Mouse (Mus musculus) midbrain, embryonic 16.5 days (tissue): ENCODE results near the gene Cryab. TPM values are rescaled to one million over a fixed set of nuclear protein-coding genes. Genes with fewer than 3 reads are reported as not detected.

ENCODE experiments used
- ATAC-seq: fragments of 200-750 bp; cut with Nextera tagmentation; 2 replicates; pipeline ENCODE4 v1.8.0; 2017; ENCODE audit warnings: moderate TSS enrichment
- H3K27ac ChIP-seq: fragments of 300-500 bp; sonication (generic); 2 replicates; pipeline ENCODE4 v1.5.1; 2014; ENCODE audit warnings: mild to moderate bottlenecking, low read length, mixed read lengths
- H3K27me3 ChIP-seq: fragments of 300-500 bp; sonication (generic); 2 replicates; pipeline ENCODE4 v1.6.1; 2014; ENCODE audit warnings: low read depth, low read length, mixed read lengths; ENCODE audit not compliant: control insufficient read depth, insufficient read depth
- H3K36me3 ChIP-seq: fragments of 300-500 bp; sonication (generic); 2 replicates; pipeline ENCODE4 v1.6.1; 2014; ENCODE audit warnings: mild to moderate bottlenecking, low read length, moderate library complexity, mixed read lengths; ENCODE audit not compliant: control insufficient read depth, insufficient read depth
- H3K4me1 ChIP-seq: fragments of 300-500 bp; sonication (generic); 2 replicates; pipeline ENCODE4 v1.6.1; 2014; ENCODE audit warnings: mild to moderate bottlenecking, low read length, mixed read lengths; ENCODE audit not compliant: control insufficient read depth, insufficient read depth
- H3K4me2 ChIP-seq: fragments of 300-500 bp; sonication (generic); 2 replicates; pipeline ENCODE4 v1.6.1; 2014; ENCODE audit warnings: mild to moderate bottlenecking, low read length, mixed read lengths
- H3K4me3 ChIP-seq: fragments of 300-500 bp; sonication (generic); 2 replicates; pipeline ENCODE4 v1.5.1; 2014; ENCODE audit warnings: low read depth, mild to moderate bottlenecking, low read length, moderate library complexity, mixed read lengths
- H3K9ac ChIP-seq: fragments of 300-500 bp; sonication (generic); 2 replicates; pipeline ENCODE4 v1.6.1; 2014; ENCODE audit warnings: low read depth, low read length, mixed read lengths
- H3K9me3 ChIP-seq: fragments of 300-500 bp; sonication (generic); replicated peaks from 2 replicates; pipeline ENCODE4 v1.6.1; 2014; ENCODE audit warnings: mild to moderate bottlenecking, low read length, mixed read lengths; ENCODE audit not compliant: control insufficient read depth, poor library complexity, severe bottlenecking
- WGBS: fragments of 180-500 bp; shearing (Covaris S2); extraction: QIAGEN DNeasy Blood & Tissue Kit; methylation state at CpG from one replicate; pipeline ENCODE4 v1.1.7; 2014; 5-methylcytosine and 5-hydroxymethylcytosine counted together
- polyA plus RNA-seq: library from polyadenylated mRNA; unstranded; fragments of >200 nt; fragmentation: Nextera tagmentation; extraction: Ambion mirVana; gene quantifications from 2 replicates; pipeline ENCODE4 v1.2.1, GENCODE M21; 2015

Gene Cryab
- polyA plus RNA-seq, 1 experiment from 2014 or later: 9.1 TPM

GRCm38 (mm10) chr9:50738914-50739870 lies 11.9 kb upstream of the Cryab start, which contains the start of gene Dixdc1:
Gene Dixdc1, minus strand, starts transcription at chr9:50739517.
- peaks cover 9% of the 10 kb centered on the region for H3K4me1 ChIP-seq
- H3K27ac ChIP-seq: no peak within 1 kb of the TSS
- peak; percentile 94 for ATAC-seq
- H3K9me3 ChIP-seq: no peaks in the 10 kb centered on the region
- no peaks in the 10 kb centered on the region for H3K27me3 ChIP-seq
- peak within 1 kb of the TSS; percentile 78 for H3K4me2 ChIP-seq
- H3K4me3 ChIP-seq: peak within 1 kb of the TSS; percentile 42
- H3K36me3 ChIP-seq: no peaks in the 10 kb centered on the region
- H3K9ac ChIP-seq: peak within 1 kb of the TSS; percentile 43
- WGBS: 13% methylated on average over 36 of the region's 36 CpGs

GRCm38 (mm10) chr9:50740867-50741784 lies 10.0 kb upstream of the Cryab start:
- Histone ChIP-seq H3K4me1 (peaks cover 6% of the 10 kb centered on the region), H3K36me3 (no peaks in the 10 kb centered on the region), H3K9ac (no peak overlapping the region), H3K4me2 (no peak overlapping the region), H3K27me3 (no peaks in the 10 kb centered on the region), H3K27ac (no peak overlapping the region), H3K4me3 (no peak overlapping the region), H3K9me3 (no peaks in the 10 kb centered on the region)
- ATAC-seq: no peak
- 86% methylated on average over 14 of the region's 14 CpGs for WGBS

DNA sequence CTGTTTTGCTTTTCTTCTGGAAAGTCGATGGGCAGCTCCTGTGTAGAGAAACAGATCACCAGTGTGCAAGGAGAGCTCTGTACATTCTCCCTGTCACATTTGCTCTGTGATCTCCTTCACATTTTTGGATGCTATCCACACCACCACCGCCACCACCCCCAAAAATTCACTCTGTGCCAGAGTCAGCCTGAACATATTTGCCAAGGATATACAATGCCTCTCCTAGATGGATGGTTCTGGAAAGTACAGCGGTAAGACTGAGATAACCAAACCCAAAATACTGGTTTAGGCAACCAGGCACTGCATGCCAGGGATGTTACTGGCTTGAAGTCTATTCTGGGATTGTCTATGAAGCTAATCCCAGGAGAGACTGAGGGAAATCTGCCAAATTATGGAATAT lies 8.9 kb upstream of the Cryab start:
- peaks cover 8% of the 10 kb centered on the region for H3K4me1 ChIP-seq
- H3K4me2 ChIP-seq: no peak overlapping the region
- H3K27ac ChIP-seq: no peak overlapping the region
- H3K36me3 ChIP-seq: no peaks in the 10 kb centered on the region
- ATAC-seq: no peak
- no peak overlapping the region for H3K4me3 ChIP-seq
- 84% methylated on average over 3 of the region's 3 CpGs for WGBS
- H3K9me3 ChIP-seq: no peaks in the 10 kb centered on the region
- H3K27me3 ChIP-seq: peaks cover 2% of the 10 kb centered on the region; the same call in 1 of the 2 replicates
- H3K9ac ChIP-seq: no peak overlapping the region

DNA sequence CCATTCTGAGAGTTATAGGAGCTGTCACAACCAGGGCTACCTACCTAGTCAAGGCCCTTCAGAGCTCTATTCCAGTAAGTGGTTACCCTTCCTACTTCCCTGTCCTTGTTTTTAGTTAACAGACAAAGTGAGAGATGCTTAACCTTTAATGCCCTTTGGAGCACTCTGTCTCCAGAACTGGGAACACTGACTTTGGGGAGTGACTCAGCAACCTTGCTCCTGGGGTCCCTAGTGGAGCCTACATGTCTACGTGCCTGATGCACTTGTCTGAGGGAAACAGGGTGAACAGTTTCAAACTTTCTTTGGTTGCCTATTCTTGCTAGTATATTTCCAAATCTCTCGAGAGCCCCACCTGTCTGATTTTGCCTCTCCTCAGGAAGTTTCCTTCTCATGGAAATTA lies 8.4 kb upstream of the Cryab start:
- Histone ChIP-seq H3K9ac (no peak overlapping the region), H3K9me3 (no peaks in the 10 kb centered on the region), H3K27ac (no peak overlapping the region), H3K4me1 (peaks cover 8% of the 10 kb centered on the region), H3K4me2 (no peak overlapping the region), H3K4me3 (no peak overlapping the region), H3K36me3 (no peaks in the 10 kb centered on the region), H3K27me3 (peaks cover 4% of the 10 kb centered on the region)
- no peak for ATAC-seq
- WGBS: 74% methylated on average over 2 of the region's 2 CpGs

GRCm38 (mm10) chr9:50745806-50746205 lies 5.3 kb upstream of the Cryab start:
- Histone ChIP-seq H3K4me2 (peak overlapping the region; percentile 66), H3K9me3 (no peaks in the 10 kb centered on the region), H3K4me1 (peaks cover 2% of the 10 kb centered on the region; the same call in 1 of the 2 replicates), H3K27me3 (peaks cover 5% of the 10 kb centered on the region), H3K27ac (no peak overlapping the region), H3K9ac (0 out of 2 replicates have a peak overlapping the region, but pooled peaks have one; percentile 53), H3K4me3 (peak overlapping the region; percentile 37; the same call in 1 of the 2 replicates), H3K36me3 (no peaks in the 10 kb centered on the region)
- WGBS: 15% methylated on average over 7 of the region's 7 CpGs
- no peak for ATAC-seq

GRCm38 (mm10) chr9:50746214-50746677 lies 4.9 kb upstream of the Cryab start, which contains the start of gene 2310030G06Rik:
Gene 2310030G06Rik, minus strand, starts transcription at chr9:50746536.
- WGBS: 2% methylated on average over 19 of the region's 19 CpGs
- ATAC-seq: no peak
- peaks cover 5% of the 10 kb centered on the region for H3K27me3 ChIP-seq
- H3K4me3 ChIP-seq: peak within 1 kb of the TSS; percentile 37
- no peaks in the 10 kb centered on the region for H3K9me3 ChIP-seq
- H3K9ac ChIP-seq: peak within 1 kb of the TSS; percentile 53
- H3K27ac ChIP-seq: peak within 1 kb of the TSS; percentile 47; the same call in 1 of the 2 replicates
- H3K4me1 ChIP-seq: peaks cover 2% of the 10 kb centered on the region; the same call in 1 of the 2 replicates
- no peaks in the 10 kb centered on the region for H3K36me3 ChIP-seq
- peak within 1 kb of the TSS; percentile 66 for H3K4me2 ChIP-seq

DNA sequence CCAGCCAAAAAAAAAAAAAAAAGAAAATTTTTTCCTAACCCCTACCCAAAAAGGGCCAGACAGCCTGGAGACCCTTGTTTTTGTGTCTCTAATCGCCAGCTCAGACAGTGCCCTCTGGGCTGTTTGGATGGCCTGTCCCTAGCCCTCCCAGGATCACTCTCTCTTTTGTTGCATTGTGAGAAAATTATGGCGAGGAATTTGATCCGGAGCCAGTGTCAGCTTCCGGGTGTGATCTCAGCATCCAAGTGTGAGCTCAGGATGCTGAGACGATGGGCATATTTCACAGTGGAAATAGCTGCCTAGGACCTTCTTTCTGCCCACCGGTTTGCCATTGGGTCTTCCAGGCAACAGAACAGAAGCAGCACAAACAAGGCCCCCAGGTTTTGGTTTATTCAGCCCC lies 419 bp upstream of the Cryab start:
- H3K9ac ChIP-seq: no peak overlapping the region
- H3K36me3 ChIP-seq: no peaks in the 10 kb centered on the region
- no peak overlapping the region for H3K4me2 ChIP-seq
- no peak overlapping the region for H3K4me3 ChIP-seq
- H3K9me3 ChIP-seq: no peaks in the 10 kb centered on the region
- peaks cover 2% of the 10 kb centered on the region; the same call in 1 of the 2 replicates for H3K4me1 ChIP-seq
- peaks cover 5% of the 10 kb centered on the region for H3K27me3 ChIP-seq
- whole genome bisulfite sequencing: 66% methylated on average over 6 of the region's 6 CpGs
- H3K27ac ChIP-seq: no peak overlapping the region
- no peak for ATAC-seq

DNA sequence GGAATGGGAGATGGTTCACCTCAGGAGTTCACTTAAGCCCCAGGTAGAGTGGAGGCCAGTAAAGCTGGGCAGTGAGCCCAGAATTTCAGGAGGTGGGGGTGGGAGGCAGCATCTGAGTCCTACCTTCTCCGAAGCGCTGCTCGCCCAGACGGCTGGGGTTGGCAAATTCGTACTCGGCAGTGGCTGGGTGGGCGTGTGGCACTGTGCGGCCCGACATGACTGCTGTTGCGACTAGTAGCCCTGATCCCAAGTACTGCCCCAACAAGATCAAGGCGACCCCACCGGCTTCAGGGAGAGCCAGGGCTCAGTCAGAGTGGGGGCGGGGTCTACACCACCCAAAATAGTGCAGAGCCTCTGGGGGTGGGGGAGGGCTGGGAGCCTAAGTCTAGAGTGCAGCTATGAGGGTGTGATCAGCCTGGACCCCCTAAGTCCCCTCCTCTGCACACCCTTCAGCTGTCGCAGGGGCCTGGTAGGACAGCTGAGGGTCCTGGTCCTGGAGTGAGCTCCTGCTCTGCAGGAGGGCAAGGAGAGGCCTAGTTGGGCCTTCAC lies 1.0 kb downstream of the Cryab start, which contains the start of gene Hspb2:
Gene Hspb2, minus strand, starts transcription at position 301 of the 549 bp plus-strand sequence.
- H3K9ac ChIP-seq: no peak within 1 kb of the TSS
- no peak within 1 kb of the TSS for H3K4me3 ChIP-seq
- H3K27ac ChIP-seq: no peak within 1 kb of the TSS
- no peak within 1 kb of the TSS for H3K4me2 ChIP-seq
- no peaks in the 10 kb centered on the region for H3K9me3 ChIP-seq
- peaks cover 3% of the 10 kb centered on the region for H3K27me3 ChIP-seq
- no peaks in the 10 kb centered on the region for H3K36me3 ChIP-seq
- WGBS: 66% methylated on average over 14 of the region's 14 CpGs
- no peaks in the 10 kb centered on the region for H3K4me1 ChIP-seq
- no peak for ATAC-seq
